Mouse (Mus musculus): ENCODE measurements at regions not wholly inside any gene's neighbourhood (a gene's known extent, or its start where the extent isn't known, plus 50 kb on each side); places are given as distances from the start of the nearest gene placed in this dataset.

DNA sequence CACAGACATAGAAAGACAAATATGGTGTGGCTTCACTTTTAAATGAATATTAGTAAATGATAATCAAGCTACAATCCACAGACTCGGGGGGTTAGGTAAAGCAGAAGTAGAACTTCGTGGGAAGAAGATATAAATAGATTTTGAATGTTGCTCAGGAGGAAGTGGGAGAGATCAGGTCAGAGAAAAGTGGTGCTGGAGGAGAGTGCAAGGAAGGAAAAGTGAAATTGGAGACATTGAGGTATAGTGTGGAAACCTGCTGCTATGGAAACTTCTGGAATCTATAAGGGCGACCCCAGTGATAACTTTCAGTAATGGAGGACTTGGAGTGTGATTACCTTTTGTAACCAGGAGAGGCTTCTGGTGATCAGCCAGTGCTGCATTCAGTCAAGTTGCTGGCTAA, 789.4 kb downstream of the Dach1 start:
- H3K9ac ChIP-seq (ENCODE audit: low read depth, poor library complexity, severe bottlenecking): no peak overlapping the region
- H3K27ac ChIP-seq (ENCODE audit: insufficient read depth, low read length): no peak overlapping the region
- H3K4me1 ChIP-seq (ENCODE audit: control insufficient read depth, insufficient read depth, low read length): no peaks in the 10 kb centered on the region
- TF ChIP-seq EP300 (IDR thresholded peaks at IDR 0.05; ENCODE audit: insufficient read depth, low read depth, low read length) (no peak), CTCF (IDR thresholded peaks at IDR 0.05; ENCODE audit: low read depth, low read length) (no peak), POLR2A (IDR thresholded peaks at IDR 0.05; ENCODE audit: insufficient read depth, low read length) (no peak)
- no peaks in the 10 kb centered on the region for H3K9me3 ChIP-seq (replicated peaks; ENCODE audit: control insufficient read depth, insufficient read depth, low read length, poor library complexity, severe bottlenecking)
- no peaks in the 10 kb centered on the region for H3K36me3 ChIP-seq (ENCODE audit: control insufficient read depth, insufficient read depth, low read length, poor library complexity, severe bottlenecking)
- H3K4me3 ChIP-seq (ENCODE audit: low read depth, low read length): no peak overlapping the region
- H3K27me3 ChIP-seq (ENCODE audit: control insufficient read depth, insufficient read depth, low read length, poor library complexity, severe bottlenecking): no peaks in the 10 kb centered on the region

DNA sequence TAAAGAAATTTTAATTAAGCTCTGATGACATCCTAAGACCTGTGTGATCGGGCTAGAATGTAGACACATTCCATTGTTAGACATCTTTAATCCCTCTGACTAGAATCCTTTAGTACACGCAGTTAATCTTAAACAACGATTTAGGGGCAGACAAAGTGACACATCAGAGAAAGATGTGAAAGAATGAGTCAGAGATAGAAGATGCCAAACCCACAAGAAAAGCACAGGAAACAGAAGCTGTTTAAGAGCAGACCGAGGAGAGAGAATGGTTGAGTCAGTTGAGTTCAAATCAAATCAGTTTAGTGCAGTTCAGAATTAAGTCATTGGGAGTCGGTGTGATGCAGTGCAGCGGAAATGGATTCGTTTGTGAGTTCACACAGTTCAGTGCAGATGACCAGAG, 812.6 kb downstream of the Dach1 start:
- no peak overlapping the region for H3K27ac ChIP-seq (ENCODE audit: insufficient read depth, low read length)
- no peak overlapping the region for H3K4me3 ChIP-seq (ENCODE audit: low read depth, low read length)
- no peaks in the 10 kb centered on the region for H3K36me3 ChIP-seq (ENCODE audit: control insufficient read depth, insufficient read depth, low read length, poor library complexity, severe bottlenecking)
- peaks cover 1% of the 10 kb centered on the region; the same call in 1 of the 2 replicates for H3K27me3 ChIP-seq (ENCODE audit: control insufficient read depth, insufficient read depth, low read length, poor library complexity, severe bottlenecking)
- H3K9me3 ChIP-seq (replicated peaks; ENCODE audit: control insufficient read depth, insufficient read depth, low read length, poor library complexity, severe bottlenecking): no peaks in the 10 kb centered on the region
- H3K4me1 ChIP-seq (ENCODE audit: control insufficient read depth, insufficient read depth, low read length): no peaks in the 10 kb centered on the region
- H3K9ac ChIP-seq (ENCODE audit: low read depth, poor library complexity, severe bottlenecking): no peak overlapping the region
- no peak for TF ChIP-seq EP300 (IDR thresholded peaks at IDR 0.05; ENCODE audit: insufficient read depth, low read depth, low read length)
- no peak for TF ChIP-seq CTCF (IDR thresholded peaks at IDR 0.05; ENCODE audit: low read depth, low read length)
- TF ChIP-seq POLR2A (IDR thresholded peaks at IDR 0.05; ENCODE audit: insufficient read depth, low read length): no peak

DNA sequence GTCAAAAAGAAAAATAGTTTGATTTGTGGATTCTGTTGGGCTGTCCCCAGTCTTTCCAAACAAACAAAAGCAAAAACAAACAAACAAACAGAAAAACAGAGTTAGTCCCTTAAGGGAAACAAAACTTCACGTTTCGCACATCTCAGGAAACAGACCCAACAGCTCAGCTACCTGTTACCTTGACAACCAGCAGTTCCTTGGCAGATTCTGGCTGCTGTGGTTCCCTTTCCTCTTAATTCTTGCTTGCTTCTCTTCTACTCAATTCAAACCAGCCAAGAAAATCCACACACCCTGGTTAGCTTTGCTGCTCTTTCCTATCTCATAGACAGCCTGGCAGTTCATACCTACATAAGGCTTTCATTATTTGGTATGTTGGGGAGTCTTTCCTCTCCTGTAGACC, 821.6 kb downstream of the Dach1 start:
- Histone ChIP-seq H3K9ac (ENCODE audit: low read depth, poor library complexity, severe bottlenecking) (no peak overlapping the region), H3K4me1 (ENCODE audit: control insufficient read depth, insufficient read depth, low read length) (no peaks in the 10 kb centered on the region), H3K4me3 (ENCODE audit: low read depth, low read length) (no peak overlapping the region), H3K36me3 (ENCODE audit: control insufficient read depth, insufficient read depth, low read length, poor library complexity, severe bottlenecking) (no peaks in the 10 kb centered on the region), H3K27me3 (ENCODE audit: control insufficient read depth, insufficient read depth, low read length, poor library complexity, severe bottlenecking) (peaks cover 1% of the 10 kb centered on the region; the same call in 1 of the 2 replicates), H3K27ac (ENCODE audit: insufficient read depth, low read length) (no peak overlapping the region), H3K9me3 (replicated peaks; ENCODE audit: control insufficient read depth, insufficient read depth, low read length, poor library complexity, severe bottlenecking) (no peaks in the 10 kb centered on the region)
- no peak for TF ChIP-seq CTCF (IDR thresholded peaks at IDR 0.05; ENCODE audit: low read depth, low read length)
- TF ChIP-seq EP300 (IDR thresholded peaks at IDR 0.05; ENCODE audit: insufficient read depth, low read depth, low read length): no peak
- no peak for TF ChIP-seq POLR2A (IDR thresholded peaks at IDR 0.05; ENCODE audit: insufficient read depth, low read length)

DNA sequence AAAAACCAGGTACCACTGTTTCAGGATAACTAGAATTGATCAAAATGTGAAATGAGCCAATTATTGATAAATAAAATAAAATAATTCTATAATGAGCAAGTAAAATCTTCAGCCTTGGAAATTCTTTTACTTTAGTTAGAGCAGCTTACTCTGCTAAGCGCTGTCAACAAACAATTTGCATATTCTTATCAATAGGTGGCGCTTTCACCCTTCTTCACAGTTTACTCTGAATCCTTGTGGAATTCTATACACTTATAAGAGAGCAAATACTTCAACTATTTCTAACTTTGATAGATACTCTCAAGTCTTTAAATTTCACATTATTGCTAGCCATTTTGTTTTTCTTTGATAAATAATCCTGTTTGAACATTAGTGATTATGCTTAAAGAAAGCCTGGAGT, 812.5 kb upstream of the Klhl1 start:
- no peak overlapping the region for H3K9ac ChIP-seq (ENCODE audit: low read depth, poor library complexity, severe bottlenecking)
- H3K27me3 ChIP-seq (ENCODE audit: control insufficient read depth, insufficient read depth, low read length, poor library complexity, severe bottlenecking): no peaks in the 10 kb centered on the region
- H3K36me3 ChIP-seq (ENCODE audit: control insufficient read depth, insufficient read depth, low read length, poor library complexity, severe bottlenecking): no peaks in the 10 kb centered on the region
- no peak overlapping the region for H3K4me3 ChIP-seq (ENCODE audit: low read depth, low read length)
- TF ChIP-seq EP300 (IDR thresholded peaks at IDR 0.05; ENCODE audit: insufficient read depth, low read depth, low read length): no peak
- no peak for TF ChIP-seq POLR2A (IDR thresholded peaks at IDR 0.05; ENCODE audit: insufficient read depth, low read length)
- TF ChIP-seq CTCF (IDR thresholded peaks at IDR 0.05; ENCODE audit: low read depth, low read length): no peak
- H3K9me3 ChIP-seq (replicated peaks; ENCODE audit: control insufficient read depth, insufficient read depth, low read length, poor library complexity, severe bottlenecking): no peaks in the 10 kb centered on the region
- H3K4me1 ChIP-seq (ENCODE audit: control insufficient read depth, insufficient read depth, low read length): no peaks in the 10 kb centered on the region
- H3K27ac ChIP-seq (ENCODE audit: insufficient read depth, low read length): no peak overlapping the region

DNA sequence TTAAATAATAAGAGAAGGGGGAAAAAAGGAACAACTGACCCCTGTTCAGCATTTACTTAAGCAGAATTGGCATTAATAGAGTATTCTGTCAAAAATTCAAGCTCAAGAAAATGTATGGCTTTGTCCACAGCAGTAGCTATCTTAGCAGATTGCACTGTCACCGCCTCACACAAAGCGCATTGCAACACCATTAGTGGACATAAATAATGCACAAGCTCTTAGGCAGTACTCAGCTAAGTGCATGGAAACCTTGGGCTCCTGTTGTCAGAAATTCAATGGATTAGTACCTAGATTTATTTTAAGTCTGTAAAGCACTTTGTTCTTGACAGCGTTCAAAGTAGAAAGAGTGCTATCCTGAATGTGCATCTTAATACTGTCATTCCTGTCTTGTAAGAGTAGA, 811.1 kb upstream of the Klhl1 start:
- no peak overlapping the region for H3K4me3 ChIP-seq (ENCODE audit: low read depth, low read length)
- no peaks in the 10 kb centered on the region for H3K27me3 ChIP-seq (ENCODE audit: control insufficient read depth, insufficient read depth, low read length, poor library complexity, severe bottlenecking)
- no peaks in the 10 kb centered on the region for H3K4me1 ChIP-seq (ENCODE audit: control insufficient read depth, insufficient read depth, low read length)
- no peak overlapping the region for H3K27ac ChIP-seq (ENCODE audit: insufficient read depth, low read length)
- no peaks in the 10 kb centered on the region for H3K9me3 ChIP-seq (replicated peaks; ENCODE audit: control insufficient read depth, insufficient read depth, low read length, poor library complexity, severe bottlenecking)
- H3K36me3 ChIP-seq (ENCODE audit: control insufficient read depth, insufficient read depth, low read length, poor library complexity, severe bottlenecking): no peaks in the 10 kb centered on the region
- TF ChIP-seq POLR2A (IDR thresholded peaks at IDR 0.05; ENCODE audit: insufficient read depth, low read length): no peak
- TF ChIP-seq CTCF (IDR thresholded peaks at IDR 0.05; ENCODE audit: low read depth, low read length): no peak
- TF ChIP-seq EP300 (IDR thresholded peaks at IDR 0.05; ENCODE audit: insufficient read depth, low read depth, low read length): no peak
- H3K9ac ChIP-seq (ENCODE audit: low read depth, poor library complexity, severe bottlenecking): no peak overlapping the region

DNA sequence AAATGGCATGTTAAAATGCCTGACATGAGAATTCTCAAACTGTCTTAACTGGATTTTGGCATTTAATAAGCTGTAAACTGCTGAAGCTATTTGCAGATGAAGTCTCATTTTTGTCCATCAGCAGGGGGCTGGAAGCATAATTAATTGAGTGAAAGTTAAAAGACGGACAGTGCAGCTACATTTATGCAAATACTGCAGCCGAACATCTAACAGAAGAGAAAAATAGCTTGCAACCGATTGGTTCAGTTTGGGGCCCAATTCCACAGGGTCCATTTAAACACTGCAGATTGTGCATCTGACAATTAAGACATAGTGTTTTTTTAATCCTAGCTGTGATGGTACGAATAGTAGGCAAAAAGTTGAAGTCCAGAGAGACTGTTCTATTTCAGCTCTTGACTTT, 774.2 kb upstream of the Klhl1 start:
- Histone ChIP-seq H3K4me3 (ENCODE audit: low read depth, low read length) (no peak overlapping the region), H3K9me3 (replicated peaks; ENCODE audit: control insufficient read depth, insufficient read depth, low read length, poor library complexity, severe bottlenecking) (no peaks in the 10 kb centered on the region), H3K36me3 (ENCODE audit: control insufficient read depth, insufficient read depth, low read length, poor library complexity, severe bottlenecking) (no peaks in the 10 kb centered on the region), H3K27ac (ENCODE audit: insufficient read depth, low read length) (no peak overlapping the region), H3K4me1 (ENCODE audit: control insufficient read depth, insufficient read depth, low read length) (no peaks in the 10 kb centered on the region), H3K9ac (ENCODE audit: low read depth, poor library complexity, severe bottlenecking) (no peak overlapping the region), H3K27me3 (ENCODE audit: control insufficient read depth, insufficient read depth, low read length, poor library complexity, severe bottlenecking) (no peaks in the 10 kb centered on the region)
- TF ChIP-seq CTCF (IDR thresholded peaks at IDR 0.05; ENCODE audit: low read depth, low read length) (no peak), EP300 (IDR thresholded peaks at IDR 0.05; ENCODE audit: insufficient read depth, low read depth, low read length) (no peak), POLR2A (IDR thresholded peaks at IDR 0.05; ENCODE audit: insufficient read depth, low read length) (no peak)
